Mouse (Mus musculus) gastrocnemius, postnatal 36 days (tissue): ENCODE results near the gene F11. TPM values are rescaled to one million over a fixed set of nuclear protein-coding genes. Genes with fewer than 3 reads are reported as not detected.

Experiments used
- DNase-seq, 2 experiments: peaks; one replicate each; pipeline ENCODE4 v3.0.0; 2022
- intact Hi-C: fragments of 180-260 bp; cut with DNase I; formaldehyde crosslinking; loops from one replicate; pipeline ENCODE4 v1.15.1; 2025
- total RNA-seq, 2 experiments: library from RNA; stranded (reverse); gene quantifications; 2 replicates each; pipeline ENCODE4 v1.2.3; 2021

F11 gene
- total RNA-seq, 2 experiments from 2014 or later = not detected

- intact Hi-C loops = no loop called here
- DNase-seq = no peak
Measured at GRCm38 (mm10) chr8:45253111-45253510, 8.7 kb downstream of the F11 start.

GRCm38 (mm10) chr8:45246307-45246706 lies 15.5 kb downstream of the F11 start:
- intact Hi-C loops = no loop called here
- no peak for DNase-seq

GRCm38 (mm10) chr8:45239363-45239762 lies 22.5 kb downstream of the F11 start:
- DNase-seq = no peak
- intact Hi-C loops = no loop called here

GRCm38 (mm10) chr8:45238282-45238681 lies 23.5 kb downstream of the F11 start:
- DNase-seq = no peak
- intact Hi-C loops = no loop called here

- peak in 1 of 2 experiments; percentile 13 for DNase-seq
- intact Hi-C loops = loop anchor here (1.0 kb wide), 1 partner anchor 168 kb away; no protein-coding TSS in a partner anchor
Measured at GRCm38 (mm10) chr8:45236164-45236912, 25.5 kb downstream of the F11 start.

GRCm38 (mm10) chr8:45235228-45235627 lies 26.6 kb downstream of the F11 start:
- intact Hi-C loops = no loop called here
- no peak for DNase-seq

- intact Hi-C loops = no loop called here
- DNase-seq = no peak
Measured at GRCm38 (mm10) chr8:45233256-45233655, 28.6 kb downstream of the F11 start.

GRCm38 (mm10) chr8:45202476-45202875 lies 59.4 kb downstream of the F11 start:
- DNase-seq = no peak
- intact Hi-C loops = no loop called here

GRCm38 (mm10) chr8:45201605-45202004 lies 60.2 kb downstream of the F11 start:
- intact Hi-C loops = no loop called here

GRCm38 (mm10) chr8:45197294-45197693 lies 64.5 kb downstream of the F11 start:
- no peak for DNase-seq
- intact Hi-C loops = no loop called here

More at GRCm38 (mm10) chr8:45201605-45202004, 60.2 kb downstream of the F11 start:
- no peak for DNase-seq

- no peak for DNase-seq
- intact Hi-C loops = no loop called here
Measured at GRCm38 (mm10) chr8:45195954-45196526, 65.8 kb downstream of the F11 start.

Other genes with a start within 250 kb of the F11 start
- not detected for gene Mtnr1a, start 192.9 kb downstream of the F11 start, total RNA-seq
- gene Klkb1, start 32.8 kb upstream of the F11 start, total RNA-seq = not detected
- not detected for gene Gm45753, start 46.4 kb upstream of the F11 start, total RNA-seq
- gene Cyp4v3, start 71.2 kb upstream of the F11 start, total RNA-seq = under 1 TPM; 0.59 to 0.64 TPM
- gene Fam149a, start 120.3 kb upstream of the F11 start, total RNA-seq = 1 to 10 TPM; 2.9 to 3.0 TPM
- gene Tlr3, start 149.0 kb upstream of the F11 start, total RNA-seq = under 1 TPM; 0.91 to 0.99 TPM
- gene Sorbs2, start 245.8 kb upstream of the F11 start, total RNA-seq = 10 to 100 TPM; 23.2 to 37.8 TPM